Mouse (Mus musculus): ENCODE measurements at regions not wholly inside any gene's neighbourhood (a gene's known extent, or its start where the extent isn't known, plus 50 kb on each side); places are given as distances from the start of the nearest gene placed in this dataset.
A peak's percentile ranks its signal among the peaks of the same experiment; 100 is the strongest.
"Not testable (repeated sequence)": the region's sequence is repeated elsewhere in the genome, so short reads cannot be mapped to it uniquely, and the experiment has no call there.

DNA sequence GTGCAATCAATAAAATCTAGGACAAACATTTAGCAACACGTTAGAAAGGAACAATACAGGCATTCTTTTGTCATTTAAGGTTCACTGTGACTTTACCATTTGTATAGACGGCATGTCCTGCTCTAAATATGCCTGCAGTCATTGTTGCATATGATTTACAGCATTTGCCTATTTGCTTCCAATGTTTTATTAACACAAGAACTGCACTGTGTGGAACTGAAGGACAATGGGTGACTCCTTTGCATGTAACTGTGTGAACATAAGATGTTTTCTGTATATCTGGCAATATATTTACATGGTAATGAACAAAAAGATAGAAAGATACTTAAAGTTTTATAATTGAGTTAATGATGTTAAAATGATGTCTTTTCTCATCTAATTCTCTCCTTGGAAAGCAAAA is 57.1 kb downstream of the Pou4f1 start:
- DNase-seq (ENCODE audit: low read depth, low spot score), result no peak

GRCm38 (mm10) chr14:104410292-104410691 is 57.5 kb downstream of the Pou4f1 start:
- peak; percentile 31 for DNase-seq (ENCODE audit: low read depth, low spot score)

GRCm38 (mm10) chr14:104406062-104406461 is 61.7 kb downstream of the Pou4f1 start:
- no peak for DNase-seq (ENCODE audit: low read depth, low spot score)

- no peak for DNase-seq (ENCODE audit: low read depth, low spot score)
Observed at GRCm38 (mm10) chr14:104389297-104390071, 78.3 kb downstream of the Pou4f1 start.

DNA sequence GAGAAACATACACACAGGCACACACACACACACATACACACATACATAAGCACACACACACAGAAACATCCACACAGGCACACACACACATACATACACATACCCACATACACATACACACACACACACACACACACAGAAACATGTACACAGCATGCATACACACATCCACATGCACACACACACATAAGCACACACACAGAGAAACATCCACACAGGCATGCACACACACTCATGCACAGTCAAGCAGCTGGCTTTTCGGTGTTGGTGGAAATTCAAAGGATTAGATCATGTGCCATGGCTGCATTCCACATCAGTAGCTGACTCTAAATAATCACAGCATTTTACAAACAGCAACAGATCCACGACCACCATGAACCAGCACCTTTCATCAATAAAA is 78.9 kb downstream of the Pou4f1 start:
- DNase-seq (ENCODE audit: low read depth, low spot score), result no peak

GRCm38 (mm10) chr14:104380986-104381385 is 86.8 kb downstream of the Pou4f1 start:
- DNase-seq (ENCODE audit: low read depth, low spot score), result no peak

DNA sequence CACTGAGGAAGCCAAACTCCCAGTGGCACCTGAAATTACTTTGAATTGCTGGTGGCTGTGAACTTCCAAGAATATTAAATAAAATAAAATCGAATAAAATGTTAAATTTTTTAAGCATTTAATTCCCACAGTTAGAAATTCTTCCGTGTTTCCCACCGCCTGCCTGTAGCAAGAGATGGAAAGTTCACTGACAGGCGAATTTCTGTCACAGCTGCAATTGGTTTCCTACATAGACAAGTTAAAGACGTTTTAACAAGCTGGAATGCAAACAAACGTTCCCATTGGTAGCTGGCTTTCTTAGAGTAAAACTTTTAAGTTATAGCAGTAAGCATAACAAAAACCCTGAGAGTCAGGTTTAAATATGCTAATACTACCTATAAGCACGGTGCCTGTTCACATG is 95.0 kb downstream of the Pou4f1 start:
- no peak for DNase-seq (ENCODE audit: low read depth, low spot score)

DNA sequence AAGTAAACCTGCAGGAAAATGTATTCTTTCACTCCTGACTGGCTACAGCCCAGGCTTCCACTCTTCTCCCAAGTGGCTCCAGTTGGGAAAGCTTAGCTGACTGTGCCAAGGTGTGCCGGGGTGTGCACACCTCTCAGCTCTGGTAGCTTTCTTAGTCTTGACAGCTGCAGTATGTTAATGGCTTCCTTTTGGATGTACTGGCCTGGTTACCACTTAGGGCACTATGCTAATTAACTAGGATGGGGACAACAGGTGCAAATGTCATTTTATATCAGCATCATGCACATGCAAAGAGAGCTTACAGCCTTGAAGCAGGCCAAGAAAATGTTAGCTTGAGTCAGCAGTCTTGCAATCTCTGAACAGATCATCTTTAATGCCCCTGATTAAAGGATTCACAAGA is 111.2 kb downstream of the Pou4f1 start:
- no peak for DNase-seq (ENCODE audit: low read depth, low spot score)

DNA sequence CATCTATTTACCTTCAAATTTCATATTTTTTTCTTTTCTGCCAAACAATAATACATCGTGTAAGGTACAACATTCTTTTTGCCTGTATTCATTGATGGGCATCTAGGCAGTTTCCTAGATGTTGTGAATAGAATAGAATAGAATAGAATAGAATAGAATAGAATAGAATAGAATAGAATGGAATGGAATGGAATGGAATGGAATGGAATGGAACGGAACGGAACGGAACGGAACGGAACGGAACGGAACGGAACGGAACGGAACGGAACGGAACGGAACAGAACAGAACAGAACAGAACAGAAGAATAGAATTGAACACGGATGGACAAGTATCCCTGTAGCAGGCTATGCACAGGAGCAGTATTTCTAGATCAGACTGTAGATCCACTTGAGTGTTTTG is 131.0 kb downstream of the Pou4f1 start:
- DNase-seq (ENCODE audit: low read depth, low spot score), result not testable (repeated sequence)

DNA sequence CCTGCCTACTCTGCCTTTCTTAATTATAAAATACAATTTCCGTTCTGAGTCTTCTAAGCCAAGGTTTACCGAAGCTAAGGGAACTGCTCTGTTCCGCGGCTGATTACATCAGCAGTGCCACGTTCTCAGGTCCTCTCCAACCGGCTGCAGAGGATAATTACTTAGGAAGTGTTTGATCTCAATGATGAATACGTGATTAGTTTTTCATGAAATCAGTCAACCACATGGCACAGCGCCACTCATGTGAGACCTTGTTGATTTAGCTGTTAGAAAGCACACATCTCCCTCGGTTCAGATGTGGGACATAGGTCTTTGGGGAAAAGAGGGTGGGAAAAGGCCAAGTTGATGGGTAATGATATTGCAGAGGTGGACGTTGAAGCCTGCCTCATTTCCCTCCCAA is 141.7 kb downstream of the Pou4f1 start:
- no peak for DNase-seq (ENCODE audit: low read depth, low spot score)

- no peak for DNase-seq (ENCODE audit: low read depth, low spot score)
Observed at GRCm38 (mm10) chr14:104300141-104300540, 167.7 kb downstream of the Pou4f1 start.

DNA sequence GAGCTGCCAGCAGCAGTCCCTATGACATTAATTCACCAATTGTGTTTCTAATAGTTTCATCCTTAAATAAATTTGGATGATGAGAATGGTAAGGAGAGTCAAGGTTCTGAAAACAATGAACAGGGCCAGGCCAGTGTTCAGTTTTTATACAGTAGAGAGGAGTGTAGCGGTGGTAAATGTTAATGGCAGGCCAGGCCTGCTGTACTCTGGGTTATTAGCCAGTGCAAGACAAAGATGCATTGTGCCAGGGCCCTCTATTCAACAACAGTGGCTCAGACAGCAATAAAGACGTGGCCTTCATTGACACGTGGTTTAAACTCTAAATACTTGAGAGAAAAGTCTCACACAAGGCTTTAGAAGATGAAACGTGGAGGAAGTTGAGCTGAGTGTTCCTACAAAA is 169.5 kb downstream of the Pou4f1 start:
- peak; percentile 43 for DNase-seq (ENCODE audit: low read depth, low spot score)

GRCm38 (mm10) chr14:104297316-104298311 is 170.2 kb downstream of the Pou4f1 start:
- DNase-seq (ENCODE audit: low read depth, low spot score), result peak; percentile 48

GRCm38 (mm10) chr14:104293814-104294213 is 174.0 kb downstream of the Pou4f1 start:
- no peak for DNase-seq (ENCODE audit: low read depth, low spot score)

DNA sequence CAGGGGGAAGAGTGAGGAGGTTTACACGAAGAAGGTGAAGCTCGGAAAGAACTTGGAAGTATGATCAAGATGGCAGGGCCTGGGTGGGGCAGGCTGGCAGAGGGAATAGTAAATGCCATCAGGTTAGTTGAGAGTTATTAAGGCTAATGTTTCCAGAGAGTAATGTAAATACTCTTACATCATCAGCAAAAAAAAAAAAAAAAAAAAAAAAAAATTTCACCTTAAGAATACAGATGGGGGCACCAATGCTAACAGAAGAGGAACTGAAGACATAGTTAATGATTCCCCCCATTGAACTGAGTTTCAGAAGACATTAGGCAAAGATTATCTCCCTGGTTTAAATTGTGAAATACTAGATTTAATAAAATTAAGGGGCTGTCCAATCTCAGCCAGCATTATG is 174.7 kb downstream of the Pou4f1 start:
- DNase-seq (ENCODE audit: low read depth, low spot score), result no peak

DNA sequence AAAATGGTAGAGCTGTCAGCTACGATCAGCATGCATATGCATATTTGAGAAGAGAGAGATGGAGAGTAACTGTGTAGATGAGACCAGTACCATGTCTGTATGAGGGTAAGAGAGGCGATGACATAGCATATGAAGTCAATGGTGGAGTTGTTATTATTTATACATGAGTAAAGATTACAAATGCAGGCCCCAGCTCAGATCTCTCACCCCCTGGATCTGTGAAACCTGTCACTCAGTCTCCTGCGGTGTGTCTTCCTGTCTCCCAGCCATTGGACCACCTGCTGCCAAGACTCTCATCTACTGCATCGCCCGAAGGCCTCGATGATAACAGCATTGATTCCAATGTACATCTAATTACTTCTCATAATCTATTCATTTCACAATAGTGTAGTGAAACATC is 187.4 kb downstream of the Pou4f1 start:
- DNase-seq (ENCODE audit: low read depth, low spot score), result no peak

DNA sequence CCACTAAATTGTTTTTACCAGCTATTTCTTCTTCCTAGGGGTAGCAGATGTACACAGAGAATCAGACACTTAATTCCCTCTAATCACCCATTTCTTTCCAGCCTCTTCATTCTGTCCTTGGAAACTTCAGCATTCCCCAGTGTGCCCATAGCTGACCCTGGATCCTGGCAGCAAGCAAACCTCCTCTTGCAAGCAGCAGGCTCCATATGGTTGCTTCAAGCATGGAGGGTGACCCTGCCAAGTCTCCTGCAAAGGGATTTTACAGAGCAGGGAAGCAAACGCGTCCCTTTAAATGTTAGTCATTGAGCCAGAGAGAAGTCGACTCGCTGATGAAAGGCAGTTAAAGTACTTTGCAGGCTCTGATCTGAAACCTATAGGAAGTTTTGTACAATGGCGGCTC is 187.9 kb downstream of the Pou4f1 start:
- DNase-seq (ENCODE audit: low read depth, low spot score), result no peak

DNA sequence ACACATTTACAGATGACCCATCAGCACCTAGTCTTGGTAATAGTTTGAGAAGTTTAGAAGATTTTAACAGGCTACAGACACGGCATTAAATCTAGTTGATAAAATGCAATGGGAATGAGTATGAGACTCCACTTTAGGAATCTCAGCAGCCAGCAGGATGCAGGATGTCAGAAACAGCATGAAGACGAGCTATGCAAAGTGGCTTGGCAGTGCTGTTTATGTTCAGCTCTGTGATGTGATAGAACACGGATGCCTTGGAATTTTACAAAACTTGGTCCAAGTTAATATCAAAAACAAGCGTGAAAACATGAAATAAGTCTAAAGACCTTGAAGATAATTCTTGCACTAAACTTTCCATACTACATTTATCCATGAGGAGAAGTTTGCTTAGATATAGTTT is 193.0 kb downstream of the Pou4f1 start:
- DNase-seq (ENCODE audit: low read depth, low spot score), result no peak

DNA sequence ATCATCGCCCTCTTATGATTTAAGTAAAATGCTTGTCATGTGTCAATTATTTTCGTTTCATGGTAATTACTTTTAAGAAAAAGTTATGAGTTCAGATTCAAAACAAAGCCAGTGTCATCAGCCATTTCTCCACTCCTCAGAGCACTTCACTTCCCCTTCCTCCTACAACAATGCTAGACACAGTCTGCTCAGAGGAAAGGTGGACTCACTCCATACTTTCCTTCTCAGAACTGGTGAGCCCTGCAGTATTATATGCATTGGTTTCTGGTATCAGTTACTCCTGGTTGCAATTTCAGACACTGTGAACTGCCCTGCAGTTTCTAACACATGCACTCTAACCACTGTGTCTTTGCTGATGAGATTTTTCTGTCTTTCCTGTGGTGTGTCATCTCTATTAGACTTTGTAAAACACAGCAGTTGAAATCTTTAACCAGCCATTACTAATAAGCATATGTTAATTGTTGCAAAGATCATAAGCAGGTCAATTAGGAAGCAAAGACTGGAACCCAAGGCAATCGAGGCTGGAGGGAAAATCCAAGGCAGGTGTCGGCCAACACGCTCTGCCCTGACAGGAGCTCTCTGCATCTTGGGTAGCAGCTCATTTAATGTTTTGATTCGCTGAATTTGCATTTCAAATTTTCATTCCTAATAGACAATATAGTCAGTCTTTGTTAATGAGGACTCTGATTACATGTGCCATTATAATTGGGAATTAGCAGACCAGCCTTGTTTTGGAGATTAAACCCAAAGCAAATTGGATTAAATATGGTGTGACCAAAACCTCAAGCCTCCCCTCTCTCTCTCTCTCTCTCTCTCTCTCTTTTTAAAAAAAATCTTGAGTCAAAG is 202.7 kb downstream of the Pou4f1 start:
- no peak for DNase-seq (ENCODE audit: low read depth, low spot score)

GRCm38 (mm10) chr14:104216965-104217364 is 250.8 kb downstream of the Pou4f1 start:
- no peak for DNase-seq (ENCODE audit: low read depth, low spot score)

GRCm38 (mm10) chr14:104210719-104211118 is 257.1 kb downstream of the Pou4f1 start:
- DNase-seq (ENCODE audit: low read depth, low spot score), result no peak

DNA sequence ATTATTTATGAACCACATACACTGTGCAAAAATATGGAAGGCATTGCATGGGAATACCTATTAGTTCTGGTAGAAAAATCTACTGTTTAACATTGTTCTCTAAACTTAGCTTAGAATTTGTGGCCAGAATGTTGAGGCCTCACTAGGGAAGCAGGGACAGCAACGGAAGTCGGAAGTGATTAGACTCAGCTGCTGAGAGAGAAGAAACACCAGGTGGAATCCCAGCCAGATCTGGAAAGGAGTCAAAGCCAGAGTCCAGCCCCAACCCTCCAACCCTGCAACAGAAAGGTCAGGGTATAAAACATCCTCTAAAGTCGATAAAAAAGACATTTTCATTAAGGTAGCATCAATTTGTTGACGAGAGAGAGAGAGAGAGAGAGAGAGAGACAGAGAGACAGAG is 258.9 kb downstream of the Pou4f1 start:
- no peak for DNase-seq (ENCODE audit: low read depth, low spot score)

Measured in forelimb bud, embryonic 11.5 days (tissue).